Mouse (Mus musculus): Measurements from ENCODE around the gene Smok3a.

DNA sequence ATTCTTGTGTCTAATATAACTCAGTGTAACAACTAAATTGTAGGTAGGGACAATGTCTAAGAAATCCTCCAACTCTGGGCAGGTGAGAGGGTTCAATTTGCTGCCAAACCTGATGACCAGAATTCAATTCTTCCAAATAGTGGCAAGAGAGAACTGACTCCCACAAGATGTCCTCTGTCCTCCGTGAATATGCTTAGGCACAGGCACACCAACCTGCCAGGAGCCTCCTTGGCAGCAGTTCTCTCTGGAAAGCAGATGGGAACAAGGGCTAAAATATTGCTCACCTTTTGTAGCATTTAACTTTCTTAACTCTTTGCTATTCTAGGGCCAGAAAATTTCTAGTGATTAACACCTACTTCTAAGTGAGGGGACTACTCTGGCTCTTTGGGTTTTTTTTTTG, 43.8 kb upstream of the Smok3a start:
- TF ChIP-seq CTCF (IDR thresholded peaks at IDR 0.05; ENCODE audit: low read depth, low read length) = peak; percentile 27
- TF ChIP-seq POLR2A (IDR thresholded peaks at IDR 0.05; ENCODE audit: extremely low read depth, insufficient read depth, low read length) = no peak

Data from liver, adult 2 months (tissue).